Mouse (Mus musculus) erythroblast, adult 5-6 weeks (primary cell): ENCODE results near the gene Ctnna3. TPM values are rescaled to one million over a fixed set of nuclear protein-coding genes. Genes with fewer than 3 reads are reported as not detected.
"Not testable (repeated sequence)": the region's sequence is repeated elsewhere in the genome, so short reads cannot be mapped to it uniquely, and the experiment has no call there.

Experiments
- ATAC-seq: replicated peaks from 2 replicates; pipeline ENCODE4 v1.8.0; 2016; ENCODE audit warnings: moderate number of reproducible peaks, mild to moderate bottlenecking, moderate TSS enrichment, inconsistent platforms; ENCODE audit not compliant: poor library complexity, low FRiP score, severe bottlenecking
- total RNA-seq, 2 experiments: library from RNA; stranded (forward) in 1 of 2; stranded (reverse) in 1 of 2; fragments of 150-400 nt in 1 of 2; fragments of 200-764, 138-1000 nt in 1 of 2; gene quantifications; 2 replicates each; pipeline versions ENCODE4 v1.2.3 to v1.2.4; 2015 to 2017; ENCODE audit warnings: low replicate concordance in 2 of 2

Ctnna3 gene
- total RNA-seq, 2 experiments from 2014 or later: not detected

GRCm38 (mm10) chr10:65013525-65013924 is 1583.6 kb downstream of the Ctnna3 start:
- ATAC-seq: no peak

- no peak for ATAC-seq
Observed at GRCm38 (mm10) chr10:65022667-65023066, 1592.8 kb downstream of the Ctnna3 start.

- not testable (repeated sequence) for ATAC-seq
Observed at GRCm38 (mm10) chr10:65033516-65033915, 1603.6 kb downstream of the Ctnna3 start.

Other genes starting within 250 kb of the Ctnna3 start
- not detected in 2 replicates for gene Mypn, start 226.1 kb upstream of the Ctnna3 start, total RNA-seq (2015; ENCODE audit: low replicate concordance)
- gene Mypn, start 226.1 kb upstream of the Ctnna3 start, total RNA-seq (2017; ENCODE audit: low replicate concordance): 0.14 TPM in 1 of 2 replicates, not detected in the other
- gene Herc4, start 186.3 kb upstream of the Ctnna3 start, total RNA-seq (2015; ENCODE audit: low replicate concordance): 88.8 and 116 TPM in 2 replicates
- 84.1 and 89.2 TPM in 2 replicates for gene Herc4, start 186.3 kb upstream of the Ctnna3 start, total RNA-seq (2017; ENCODE audit: low replicate concordance)
- 18.8 and 21.7 TPM in 2 replicates for gene Sirt1, start 48.4 kb upstream of the Ctnna3 start, total RNA-seq (2015; ENCODE audit: low replicate concordance)
- gene Sirt1, start 48.4 kb upstream of the Ctnna3 start, total RNA-seq (2017; ENCODE audit: low replicate concordance): 30.3 and 31.5 TPM in 2 replicates
- gene Dnajc12, start 47.7 kb upstream of the Ctnna3 start, total RNA-seq (2015; ENCODE audit: low replicate concordance): 2.3 and 4.8 TPM in 2 replicates
- gene Dnajc12, start 47.7 kb upstream of the Ctnna3 start, total RNA-seq (2017; ENCODE audit: low replicate concordance): 0.51 and 0.98 TPM in 2 replicates
- not detected in 2 replicates for gene Gm7075, start 8.3 kb upstream of the Ctnna3 start, total RNA-seq (2015; ENCODE audit: low replicate concordance)
- gene Gm7075, start 8.3 kb upstream of the Ctnna3 start, total RNA-seq (2017; ENCODE audit: low replicate concordance): not detected in 2 replicates